Mouse (Mus musculus): ENCODE results near the gene Hdgfl3. TPM values are rescaled to one million over a fixed set of nuclear protein-coding genes. Genes with fewer than 3 reads are reported as not detected.

Hdgfl3 gene
- polyA plus RNA-seq, 1 experiment from 2014 or later = 15.0 TPM

GRCm38 (mm10) chr7:81899361-81899760 is 34.9 kb downstream of the Hdgfl3 start:
- Histone ChIP-seq H3K4me1 (no peaks in the 10 kb centered on the region), H3K27me3 (no peaks in the 10 kb centered on the region), H3K27ac (replicated peaks) (no peak overlapping the region), H3K9me3 (replicated peaks) (no peaks in the 10 kb centered on the region), H3K9ac (no peak overlapping the region), H3K36me3 (no peaks in the 10 kb centered on the region; the same call in 1 of the 2 replicates), H3K4me2 (replicated peaks) (no peak overlapping the region), H3K4me3 (replicated peaks) (no peak overlapping the region)
- WGBS = 75% methylated on average over 11 of the region's 11 CpGs
- no peak for ATAC-seq (ENCODE audit: insufficient number of reproducible peaks, low FRiP score, low TSS enrichment, low read depth)

- Histone ChIP-seq H3K9ac (no peak overlapping the region), H3K27ac (replicated peaks) (no peak overlapping the region), H3K4me3 (replicated peaks) (no peak overlapping the region), H3K9me3 (replicated peaks) (no peaks in the 10 kb centered on the region), H3K4me1 (no peaks in the 10 kb centered on the region), H3K36me3 (no peaks in the 10 kb centered on the region; the same call in 1 of the 2 replicates), H3K4me2 (replicated peaks) (no peak overlapping the region), H3K27me3 (no peaks in the 10 kb centered on the region)
- WGBS = 83% methylated on average over 4 of the region's 4 CpGs
- no peak for ATAC-seq (ENCODE audit: insufficient number of reproducible peaks, low FRiP score, low TSS enrichment, low read depth)
Measured at GRCm38 (mm10) chr7:81885128-81885527, 49.1 kb downstream of the Hdgfl3 start.

GRCm38 (mm10) chr7:81881600-81881999 is 52.7 kb downstream of the Hdgfl3 start:
- H3K27ac ChIP-seq (replicated peaks) = no peak overlapping the region
- H3K4me3 ChIP-seq (replicated peaks) = no peak overlapping the region
- H3K4me2 ChIP-seq (replicated peaks) = no peak overlapping the region
- H3K36me3 ChIP-seq = no peaks in the 10 kb centered on the region
- no peaks in the 10 kb centered on the region for H3K9me3 ChIP-seq (replicated peaks)
- ATAC-seq (ENCODE audit: insufficient number of reproducible peaks, low FRiP score, low TSS enrichment, low read depth) = no peak
- no peaks in the 10 kb centered on the region for H3K27me3 ChIP-seq
- H3K9ac ChIP-seq = no peak overlapping the region
- WGBS = 66% methylated on average over 3 of the region's 3 CpGs
- H3K4me1 ChIP-seq = no peaks in the 10 kb centered on the region

- no peak for ATAC-seq (ENCODE audit: insufficient number of reproducible peaks, low FRiP score, low TSS enrichment, low read depth)
- Histone ChIP-seq H3K4me3 (replicated peaks) (no peak overlapping the region), H3K36me3 (no peaks in the 10 kb centered on the region), H3K27ac (replicated peaks) (no peak overlapping the region), H3K4me2 (replicated peaks) (no peak overlapping the region), H3K9me3 (replicated peaks) (no peaks in the 10 kb centered on the region), H3K4me1 (no peaks in the 10 kb centered on the region), H3K27me3 (no peaks in the 10 kb centered on the region), H3K9ac (no peak overlapping the region)
- 82% methylated on average over 4 of the region's 4 CpGs for WGBS
Measured at GRCm38 (mm10) chr7:81880797-81881196, 53.5 kb downstream of the Hdgfl3 start.

GRCm38 (mm10) chr7:81880286-81880685 is 54.0 kb downstream of the Hdgfl3 start:
- no peak overlapping the region for H3K27ac ChIP-seq (replicated peaks)
- H3K9ac ChIP-seq = no peak overlapping the region
- no peak overlapping the region for H3K4me2 ChIP-seq (replicated peaks)
- WGBS = 84% methylated on average over 5 of the region's 5 CpGs
- H3K9me3 ChIP-seq (replicated peaks) = no peaks in the 10 kb centered on the region
- H3K4me1 ChIP-seq = peaks cover 2% of the 10 kb centered on the region; the same call in 1 of the 2 replicates
- no peaks in the 10 kb centered on the region for H3K36me3 ChIP-seq
- H3K27me3 ChIP-seq = no peaks in the 10 kb centered on the region
- no peak for ATAC-seq (ENCODE audit: insufficient number of reproducible peaks, low FRiP score, low TSS enrichment, low read depth)
- no peak overlapping the region for H3K4me3 ChIP-seq (replicated peaks)

GRCm38 (mm10) chr7:81875372-81875771 is 58.9 kb downstream of the Hdgfl3 start:
- Histone ChIP-seq H3K36me3 (no peaks in the 10 kb centered on the region), H3K27ac (replicated peaks) (0 out of 2 replicates have a peak overlapping the region, but pooled peaks have one; percentile 1), H3K4me3 (replicated peaks) (no peak overlapping the region), H3K27me3 (no peaks in the 10 kb centered on the region), H3K9ac (no peak overlapping the region), H3K4me2 (replicated peaks) (no peak overlapping the region), H3K9me3 (replicated peaks) (no peaks in the 10 kb centered on the region), H3K4me1 (peaks cover 11% of the 10 kb centered on the region)
- ATAC-seq (ENCODE audit: insufficient number of reproducible peaks, low FRiP score, low TSS enrichment, low read depth) = no peak
- 72% methylated on average over 9 of the region's 9 CpGs for WGBS

- Histone ChIP-seq H3K36me3 (no peaks in the 10 kb centered on the region), H3K4me3 (replicated peaks) (no peak overlapping the region), H3K4me2 (replicated peaks) (no peak overlapping the region), H3K27me3 (no peaks in the 10 kb centered on the region), H3K4me1 (peaks cover 11% of the 10 kb centered on the region), H3K27ac (replicated peaks) (0 out of 2 replicates have a peak overlapping the region, but pooled peaks have one; percentile 1), H3K9ac (no peak overlapping the region), H3K9me3 (replicated peaks) (no peaks in the 10 kb centered on the region)
- ATAC-seq (ENCODE audit: insufficient number of reproducible peaks, low FRiP score, low TSS enrichment, low read depth) = no peak
- WGBS = 32% methylated on average over 6 of the region's 6 CpGs
Measured at GRCm38 (mm10) chr7:81874636-81875035, 59.6 kb downstream of the Hdgfl3 start.

- Histone ChIP-seq H3K36me3 (no peaks in the 10 kb centered on the region), H3K4me1 (peaks cover 11% of the 10 kb centered on the region), H3K9ac (no peak overlapping the region), H3K27me3 (no peaks in the 10 kb centered on the region), H3K9me3 (replicated peaks) (no peaks in the 10 kb centered on the region), H3K4me3 (replicated peaks) (no peak overlapping the region), H3K4me2 (replicated peaks) (no peak overlapping the region), H3K27ac (replicated peaks) (no peak overlapping the region)
- 29% methylated on average over 1 of the region's 1 CpGs for WGBS
- no peak for ATAC-seq (ENCODE audit: insufficient number of reproducible peaks, low FRiP score, low TSS enrichment, low read depth)
Measured at GRCm38 (mm10) chr7:81873807-81874206, 60.5 kb downstream of the Hdgfl3 start.

GRCm38 (mm10) chr7:81872493-81873013 is 61.7 kb downstream of the Hdgfl3 start:
- Histone ChIP-seq H3K4me3 (replicated peaks) (no peak overlapping the region), H3K4me2 (replicated peaks) (no peak overlapping the region), H3K27me3 (no peaks in the 10 kb centered on the region), H3K36me3 (no peaks in the 10 kb centered on the region), H3K9me3 (replicated peaks) (no peaks in the 10 kb centered on the region), H3K4me1 (peaks cover 17% of the 10 kb centered on the region), H3K9ac (no peak overlapping the region), H3K27ac (replicated peaks) (no peak overlapping the region)
- ATAC-seq (ENCODE audit: insufficient number of reproducible peaks, low FRiP score, low TSS enrichment, low read depth) = no peak
- WGBS = 61% methylated on average over 13 of the region's 13 CpGs

GRCm38 (mm10) chr7:81868158-81868557 is 66.1 kb downstream of the Hdgfl3 start:
- no peak overlapping the region for H3K4me3 ChIP-seq (replicated peaks)
- no peak overlapping the region for H3K4me2 ChIP-seq (replicated peaks)
- no peak overlapping the region for H3K9ac ChIP-seq
- H3K9me3 ChIP-seq (replicated peaks) = no peaks in the 10 kb centered on the region
- no peaks in the 10 kb centered on the region for H3K27me3 ChIP-seq
- ATAC-seq (ENCODE audit: insufficient number of reproducible peaks, low FRiP score, low TSS enrichment, low read depth) = no peak
- 0 out of 2 replicates have a peak, but pooled peaks cover 7% of the 10 kb centered on the region for H3K4me1 ChIP-seq
- WGBS = 22% methylated on average over 6 of the region's 6 CpGs
- no peaks in the 10 kb centered on the region for H3K36me3 ChIP-seq
- no peak overlapping the region for H3K27ac ChIP-seq (replicated peaks)

GRCm38 (mm10) chr7:81867231-81867930 is 66.9 kb downstream of the Hdgfl3 start:
- Histone ChIP-seq H3K27me3 (no peaks in the 10 kb centered on the region), H3K36me3 (no peaks in the 10 kb centered on the region), H3K9ac (no peak overlapping the region), H3K4me1 (0 out of 2 replicates have a peak, but pooled peaks cover 7% of the 10 kb centered on the region), H3K27ac (replicated peaks) (no peak overlapping the region), H3K4me2 (replicated peaks) (no peak overlapping the region), H3K4me3 (replicated peaks) (no peak overlapping the region), H3K9me3 (replicated peaks) (no peaks in the 10 kb centered on the region)
- WGBS = 84% methylated on average over 9 of the region's 9 CpGs
- no peak for ATAC-seq (ENCODE audit: insufficient number of reproducible peaks, low FRiP score, low TSS enrichment, low read depth)

GRCm38 (mm10) chr7:81865937-81866336 is 68.3 kb downstream of the Hdgfl3 start:
- ATAC-seq (ENCODE audit: insufficient number of reproducible peaks, low FRiP score, low TSS enrichment, low read depth) = no peak
- H3K36me3 ChIP-seq = no peaks in the 10 kb centered on the region
- no peak overlapping the region for H3K4me2 ChIP-seq (replicated peaks)
- H3K4me1 ChIP-seq = 0 out of 2 replicates have a peak, but pooled peaks cover 7% of the 10 kb centered on the region
- no peak overlapping the region for H3K27ac ChIP-seq (replicated peaks)
- H3K9me3 ChIP-seq (replicated peaks) = no peaks in the 10 kb centered on the region
- no peak overlapping the region for H3K4me3 ChIP-seq (replicated peaks)
- H3K27me3 ChIP-seq = 0 out of 2 replicates have a peak, but pooled peaks cover 8% of the 10 kb centered on the region
- 95% methylated on average over 6 of the region's 6 CpGs for WGBS
- H3K9ac ChIP-seq = no peak overlapping the region

All from embryonic facial prominence, embryonic 15.5 days (tissue).